Mouse (Mus musculus): ENCODE measurements at regions not wholly inside any gene's neighbourhood (a gene's known extent, or its start where the extent isn't known, plus 50 kb on each side); places are given as distances from the start of the nearest gene placed in this dataset.

DNA sequence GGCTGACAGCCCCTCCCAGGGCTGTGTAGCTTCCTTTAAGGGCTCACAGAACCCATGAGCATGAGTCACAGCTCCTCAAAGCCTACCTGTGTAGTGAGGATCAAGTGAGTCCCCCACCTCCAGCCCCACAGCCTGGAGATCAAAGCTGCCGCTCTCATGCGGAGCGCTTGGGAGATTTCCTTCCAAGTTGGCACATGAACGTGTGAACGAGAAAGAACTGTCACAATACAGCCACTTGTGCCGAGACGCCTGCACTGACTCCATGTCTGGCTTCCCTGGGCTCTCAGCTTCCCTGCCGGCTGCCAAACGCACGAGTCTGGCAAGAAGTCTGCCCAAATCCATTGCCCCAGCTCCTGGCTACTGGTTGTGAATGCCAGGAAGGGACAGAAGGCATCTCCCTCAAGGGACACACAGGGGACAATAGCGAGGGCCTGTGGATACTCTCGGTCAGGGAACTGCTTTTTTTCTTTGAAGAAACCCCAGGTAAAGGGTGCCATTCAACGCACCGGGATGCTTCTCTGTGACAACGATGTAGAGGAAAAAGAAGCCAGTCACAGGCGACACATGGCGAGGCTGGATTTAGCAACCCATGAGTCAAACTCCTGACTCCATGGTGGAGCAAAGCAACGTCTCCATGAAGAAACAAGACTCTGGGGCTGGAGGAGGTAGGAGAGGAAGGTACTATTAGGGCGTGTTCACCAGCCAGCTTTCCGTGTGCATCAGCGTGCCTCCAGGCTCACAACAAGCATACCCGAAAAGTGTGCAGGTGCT lies 410.2 kb downstream of the Sox9 start:
- Histone ChIP-seq H3K4me3 (ENCODE audit: low read depth, low read length) (no peak overlapping the region), H3K27me3 (replicated peaks; ENCODE audit: insufficient read depth, low read length) (no peaks in the 10 kb centered on the region), H3K9ac (replicated peaks; ENCODE audit: low read depth) (no peak overlapping the region), H3K36me3 (ENCODE audit: insufficient read depth, low read length) (no peaks in the 10 kb centered on the region), H3K9me3 (ENCODE audit: low read length) (no peaks in the 10 kb centered on the region), H3K4me1 (ENCODE audit: insufficient read depth, low read depth, low read length) (no peaks in the 10 kb centered on the region), H3K27ac (ENCODE audit: low read length) (no peak overlapping the region), H3K4me2 (replicated peaks; ENCODE audit: low read depth, low read length) (0 out of 2 replicates have a peak overlapping the region, but pooled peaks have one; percentile 25)
- TF ChIP-seq EP300 (IDR thresholded peaks at IDR 0.05) (no peak; the same call in 1 of the 2 replicates), CTCF (IDR thresholded peaks at IDR 0.05) (no peak)
- DNase-seq (ENCODE audit: low spot score) (peak; percentile 48), ATAC-seq (peak; percentile 61)
- WGBS = 41% methylated on average over 22 of the region's 22 CpGs

DNA sequence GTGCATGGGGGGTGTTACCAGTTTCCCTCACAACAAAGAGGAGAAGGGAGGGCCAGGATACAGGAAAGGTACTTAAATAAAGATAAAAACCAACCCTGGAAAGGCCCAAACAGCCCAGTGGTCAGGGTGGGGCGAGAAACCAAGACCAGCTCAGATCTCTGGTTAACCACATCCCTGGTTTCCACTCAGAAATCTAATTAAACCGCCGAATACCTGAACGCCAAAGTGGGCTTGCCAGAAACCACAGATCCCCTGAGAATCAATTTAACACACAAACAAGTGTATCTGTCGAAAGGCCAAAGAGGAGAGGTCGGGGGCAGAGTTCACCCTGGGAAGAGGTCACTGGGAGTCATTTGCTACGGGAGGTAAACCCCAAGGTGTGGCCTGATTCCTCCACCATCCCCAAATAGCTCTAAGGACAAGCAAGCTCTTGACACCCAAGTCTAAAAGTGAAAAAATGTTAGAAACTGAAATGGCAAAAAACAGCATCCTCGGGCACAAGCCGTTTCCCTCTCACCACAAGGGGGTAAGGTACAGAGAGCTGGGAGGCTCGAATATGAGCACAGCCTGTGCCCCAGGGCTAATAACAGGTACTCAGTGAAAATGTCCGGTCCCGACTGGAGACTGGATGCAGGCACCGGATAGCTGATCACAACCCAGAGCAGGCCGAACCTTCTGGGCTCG lies 412.3 kb downstream of the Sox9 start:
- no peak for ATAC-seq
- TF ChIP-seq EP300 (IDR thresholded peaks at IDR 0.05) = no peak
- no peak for TF ChIP-seq CTCF (IDR thresholded peaks at IDR 0.05)
- no peak overlapping the region for H3K27ac ChIP-seq (ENCODE audit: low read length)
- H3K9me3 ChIP-seq (ENCODE audit: low read length) = no peaks in the 10 kb centered on the region
- H3K36me3 ChIP-seq (ENCODE audit: insufficient read depth, low read length) = no peaks in the 10 kb centered on the region
- no peaks in the 10 kb centered on the region for H3K27me3 ChIP-seq (replicated peaks; ENCODE audit: insufficient read depth, low read length)
- no peaks in the 10 kb centered on the region for H3K4me1 ChIP-seq (ENCODE audit: insufficient read depth, low read depth, low read length)
- no peak for DNase-seq (ENCODE audit: low spot score)
- H3K4me3 ChIP-seq (ENCODE audit: low read depth, low read length) = no peak overlapping the region
- H3K4me2 ChIP-seq (replicated peaks; ENCODE audit: low read depth, low read length) = no peak overlapping the region
- WGBS = 71% methylated on average over 15 of the region's 15 CpGs
- H3K9ac ChIP-seq (replicated peaks; ENCODE audit: low read depth) = no peak overlapping the region

Measured in lung, postnatal 0 days (tissue).